Mouse (Mus musculus) cerebellum, postnatal 25 days (tissue): Measurements from ENCODE around the gene Olfr556.
"Not testable (repeated sequence)": the region's sequence is repeated elsewhere in the genome, so short reads cannot be mapped to it uniquely, and the experiment has no call there.

Experiments
- DNase-seq, 2 experiments: peaks; one replicate each; pipeline ENCODE4 v3.0.0; 2021; ENCODE audit warnings: mixed read lengths in 2 of 2

Gene Olfr556

DNA sequence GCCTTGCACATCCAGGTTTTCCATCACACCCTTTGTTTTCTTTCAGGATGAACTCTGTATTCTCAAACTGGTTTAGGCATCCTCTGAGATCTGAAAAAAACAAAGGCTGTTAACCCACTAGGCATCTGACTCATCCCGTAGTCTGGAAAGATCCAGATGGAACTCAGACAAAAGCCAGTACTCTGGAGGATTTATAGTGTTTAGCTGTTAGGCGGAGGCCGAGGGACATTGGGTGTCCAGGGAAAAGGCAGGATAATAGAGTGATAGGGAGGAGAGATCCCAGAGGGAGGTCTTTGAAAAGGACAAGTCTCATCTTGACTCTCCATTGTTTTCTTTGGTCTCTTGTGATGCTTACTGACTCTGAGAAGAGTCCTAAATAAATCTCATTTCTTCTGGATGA is at the start of gene Olfr556:
TSS of gene Olfr556 (plus strand) at position 301 of the 400 bp plus-strand sequence.
- no peak for DNase-seq

DNA sequence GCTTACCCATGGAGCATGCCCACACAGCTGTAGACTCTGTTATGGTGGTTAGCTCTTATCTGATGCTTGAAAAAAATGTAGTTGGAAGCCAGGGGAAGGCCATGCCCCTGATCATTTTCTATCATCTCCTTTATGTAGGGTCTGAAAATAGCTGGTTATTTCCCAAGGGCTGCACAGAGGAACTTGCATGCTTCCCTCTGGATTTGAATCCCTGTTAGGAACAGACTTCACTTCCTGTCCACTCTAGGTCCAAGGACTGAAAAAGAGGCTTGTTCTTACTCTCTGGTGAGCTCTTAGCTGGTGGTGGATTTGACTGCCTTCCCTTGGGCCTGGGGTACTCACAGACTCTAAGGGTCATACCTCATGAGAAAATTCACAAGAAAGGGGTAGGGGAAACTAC is 46.6 kb upstream of the Olfr556 start, which contains the start of gene Olfr553:
TSS of gene Olfr553 (minus strand) at position 101 of the 400 bp plus-strand sequence.
- no peak for DNase-seq

GRCm38 (mm10) chr7:102619608-102620007 is 45.1 kb upstream of the Olfr556 start:
- peak in 1 of 2 experiments; percentile 30 for DNase-seq

DNA sequence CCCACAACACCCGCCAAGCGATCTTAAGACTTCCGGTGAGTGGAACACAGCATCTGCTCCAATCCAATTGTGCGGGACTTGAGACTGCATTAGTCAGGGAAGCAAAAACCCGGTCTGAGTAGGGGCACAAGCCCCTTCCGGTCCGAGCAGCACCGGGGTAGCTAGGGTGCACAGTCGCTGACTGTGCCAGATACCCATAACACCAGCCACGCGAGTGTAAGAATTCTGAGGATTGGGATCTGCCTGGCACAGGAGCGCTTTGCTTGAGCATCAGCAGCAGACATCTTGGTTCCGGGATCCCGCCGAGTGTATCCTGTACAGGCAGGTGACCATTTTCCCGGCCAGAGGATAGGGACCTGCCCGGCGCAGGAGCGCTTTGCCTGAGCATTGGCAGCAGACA is 44.3 kb upstream of the Olfr556 start:
- peak; percentile 6 to 11 for DNase-seq

GRCm38 (mm10) chr7:102636665-102637064 is 28.0 kb upstream of the Olfr556 start:
- peak in 1 of 2 experiments; percentile 51 for DNase-seq

DNA sequence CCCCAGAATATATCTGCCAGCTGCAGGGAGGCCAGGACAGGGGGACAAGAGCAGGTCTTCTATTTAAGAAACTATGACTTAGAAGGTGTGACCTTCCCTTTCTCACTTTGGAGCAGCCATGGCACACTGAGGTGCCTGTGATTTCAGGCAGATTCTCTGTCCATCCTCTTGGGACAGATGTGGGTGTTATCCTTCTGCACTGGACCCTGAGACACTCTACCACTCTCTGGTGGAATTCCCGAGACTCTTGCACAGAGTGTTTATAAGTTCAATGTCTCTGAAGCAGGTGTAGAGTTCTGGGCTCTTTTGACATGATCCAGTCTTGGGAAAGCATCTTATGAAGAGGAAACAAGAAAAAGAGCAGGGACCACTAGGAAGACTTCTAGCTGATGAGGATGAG is 26.6 kb upstream of the Olfr556 start, which contains the start of gene Olfr554:
TSS of gene Olfr554 (plus strand) at position 301 of the 400 bp plus-strand sequence.
- no peak for DNase-seq

GRCm38 (mm10) chr7:102644945-102645344 is 19.8 kb upstream of the Olfr556 start:
- DNase-seq: not testable (repeated sequence)

- no peak for DNase-seq
Observed at GRCm38 (mm10) chr7:102658523-102658922, 6.2 kb upstream of the Olfr556 start, which contains the start of gene Olfr555. TSS of gene Olfr555 (plus strand) at chr7:102658823.

DNA sequence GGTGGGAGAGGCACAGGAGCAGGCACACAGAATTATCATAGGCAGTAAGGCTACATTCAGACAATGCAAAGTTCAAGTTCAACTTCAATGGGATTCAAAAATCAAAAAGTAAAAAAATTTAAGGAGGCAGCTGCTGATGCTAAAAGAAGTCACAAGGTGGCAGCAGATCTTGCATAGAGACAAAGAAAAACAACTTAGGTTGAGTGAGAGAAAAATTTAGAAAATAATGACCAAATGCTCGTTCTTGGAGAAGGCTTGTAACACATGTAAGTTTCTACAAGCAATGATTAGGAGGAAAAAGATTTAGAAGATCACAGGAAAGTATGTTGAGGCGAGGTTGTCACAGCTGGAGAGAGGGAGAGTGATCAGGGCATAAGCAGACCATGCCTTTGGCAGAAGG is 679 bp downstream of the Olfr556 start:
- no peak for DNase-seq

DNA sequence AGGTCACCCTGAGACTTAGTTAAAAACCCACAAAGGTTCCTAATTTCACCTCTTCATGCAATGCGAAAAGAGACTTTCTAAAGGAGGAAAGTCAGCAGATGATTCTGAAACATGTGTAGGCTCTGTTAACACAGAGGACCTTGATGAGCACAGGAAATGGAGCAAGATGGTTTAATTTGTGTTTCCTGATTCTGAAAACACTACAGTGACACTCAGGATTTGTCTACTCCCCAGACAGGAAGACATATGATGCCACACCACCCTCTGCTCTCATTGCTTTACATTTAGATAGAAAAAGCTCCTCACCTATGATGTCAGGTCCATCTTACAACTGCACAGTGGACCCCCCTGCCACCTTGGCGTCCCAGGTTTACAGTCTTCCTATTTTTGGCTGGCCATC is 11.5 kb downstream of the Olfr556 start:
- no peak for DNase-seq

- no peak for DNase-seq
Observed at GRCm38 (mm10) chr7:102681916-102682315, 17.2 kb downstream of the Olfr556 start.

- peak; percentile 74 to 87 for DNase-seq
Observed at GRCm38 (mm10) chr7:102686944-102687501, 22.3 kb downstream of the Olfr556 start, which contains the start of gene Trim68. TSS of gene Trim68 (minus strand) at chr7:102687327.

- peak; percentile 12 to 45 for DNase-seq
Observed at GRCm38 (mm10) chr7:102695358-102696125, 30.8 kb downstream of the Olfr556 start, which contains the start of gene Olfr557. TSS of gene Olfr557 (plus strand) at chr7:102695910.

DNA sequence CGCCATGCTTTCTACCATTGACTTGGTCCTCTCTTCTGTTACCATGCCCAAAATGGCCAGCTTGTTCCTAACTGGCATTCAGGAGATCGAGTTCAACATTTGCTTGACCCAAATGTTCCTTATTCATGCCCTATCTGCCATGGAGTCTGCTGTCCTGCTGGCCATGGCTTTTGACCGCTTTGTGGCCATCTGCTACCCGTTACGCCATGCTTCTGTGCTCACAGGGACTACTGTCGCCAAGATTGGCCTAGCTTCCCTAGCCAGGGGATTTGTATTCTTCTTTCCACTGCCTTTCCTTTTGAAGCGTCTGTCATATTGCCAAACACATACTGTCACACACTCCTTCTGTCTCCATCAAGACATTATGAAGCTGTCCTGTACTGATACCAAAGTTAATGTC is 33.8 kb downstream of the Olfr556 start:
- DNase-seq: peak; percentile 29 to 54

- DNase-seq: no peak
Observed at GRCm38 (mm10) chr7:102701915-102702314, 37.2 kb downstream of the Olfr556 start, which contains the start of gene Olfr558. TSS of gene Olfr558 (plus strand) at chr7:102702215.

GRCm38 (mm10) chr7:102718970-102719369 is 54.3 kb downstream of the Olfr556 start, which contains the start of gene Olfr33:
TSS of gene Olfr33 (minus strand) at chr7:102719070.
- DNase-seq: no peak
